27 mouse cellular contexts compared by ENCODE assay signal in genomic region chr12:81219339-81219738, GRCm38 (mm10).
"Had no signal": no experiment of that assay in that cellular context is flagged by ENCODE, and none has a peak within 500 bp of the region (broad histone marks: within the 10 kb centered on the region; RNA-seq: fewer than 3 reads in every experiment).

No protein-coding gene starts in this region.

- H3K27ac ChIP-seq: gastrocnemius, adult 2 months; heart, embryonic 13.5 days; heart, embryonic 15.5 days; hindbrain, embryonic 10.5 days; hindbrain, embryonic 12.5 days; hindbrain, embryonic 14.5 days; intestine, embryonic 15.5 days; layer of hippocampus, adult 2 months; limb, embryonic 13.5 days; limb, embryonic 15.5 days; liver, embryonic 12.5 days; liver, embryonic 14.5 days had no signal

- H3K36me3 ChIP-seq: heart, embryonic 13.5 days; heart, embryonic 15.5 days; hindbrain, embryonic 10.5 days; hindbrain, embryonic 12.5 days; intestine, embryonic 15.5 days; limb, embryonic 13.5 days; limb, embryonic 15.5 days; liver, embryonic 12.5 days had no signal

- H3K4me1 ChIP-seq: heart, embryonic 13.5 days; heart, embryonic 15.5 days; intestine, embryonic 15.5 days; limb, embryonic 13.5 days; limb, embryonic 15.5 days; liver, embryonic 12.5 days had no signal

- DNase-seq: gastrocnemius, adult 2 months; gastrocnemius, postnatal 10 days; gastrocnemius, postnatal 25 days; heart, postnatal 14 days; heart, postnatal 4 days; kidney, adult 18-20 months; kidney, adult 8-10 months; kidney, postnatal 10 days; kidney, postnatal 25 days; kidney, postnatal 4 days; layer of hippocampus, adult 9-11 months; layer of hippocampus, postnatal 36 days; left cerebral cortex, postnatal 4 days had no signal

- H3K4me3 ChIP-seq: gastrocnemius, adult 2 months; heart, embryonic 13.5 days; heart, embryonic 15.5 days; hindbrain, embryonic 10.5 days; hindbrain, embryonic 12.5 days; intestine, embryonic 15.5 days; layer of hippocampus, adult 2 months; limb, embryonic 13.5 days; limb, embryonic 15.5 days; liver, embryonic 12.5 days had no signal

- H3K27me3 ChIP-seq: heart, embryonic 15.5 days; hindbrain, embryonic 12.5 days; intestine, embryonic 15.5 days; limb, embryonic 13.5 days; limb, embryonic 15.5 days; liver, embryonic 12.5 days had no signal

- H3K9ac ChIP-seq: heart, embryonic 13.5 days; heart, embryonic 15.5 days; hindbrain, embryonic 12.5 days; hindbrain, embryonic 14.5 days; intestine, embryonic 15.5 days; limb, embryonic 13.5 days; limb, embryonic 15.5 days; liver, embryonic 12.5 days; liver, embryonic 14.5 days had no signal

- ATAC-seq: hindbrain, embryonic 16.5 days; inflammation-experienced regulatory T-cells, adult 6 months; intestine, embryonic 15.5 days; intestine, postnatal 0 days; liver, embryonic 12.5 days had no signal

- H3K9me3 ChIP-seq: heart, embryonic 13.5 days; heart, embryonic 15.5 days; hindbrain, embryonic 10.5 days; hindbrain, embryonic 12.5 days; intestine, embryonic 15.5 days; limb, embryonic 13.5 days; limb, embryonic 15.5 days; liver, embryonic 12.5 days had no signal
